Mouse (Mus musculus) spleen, adult 2 months (tissue): ENCODE measurements around the gene Cfap61. TPM values are rescaled to one million over a fixed set of nuclear protein-coding genes. Genes with fewer than 3 reads are reported as not detected.

Experiments
- DNase-seq, 2 experiments: peaks; one replicate each; pipeline versions ENCODE4 v3.0.0 to v3.0.0-alpha.2; 2012 to 2021; ENCODE audit warnings: low spot score in 2 of 2, low read depth in 1 of 2
- H3K27ac ChIP-seq: fragments of 200-500 bp; 2 replicates; pipeline ENCODE4 v1.5.1; 2012; ENCODE audit warnings: low read length, inconsistent platforms; ENCODE audit not compliant: insufficient read depth
- H3K27me3 ChIP-seq: fragments of 200-500 bp; 2 replicates; pipeline ENCODE4 v1.6.1; 2012; ENCODE audit warnings: mild to moderate bottlenecking, moderate library complexity, low read length, inconsistent platforms; ENCODE audit not compliant: control insufficient read depth, insufficient read depth
- H3K36me3 ChIP-seq: fragments of 200-500 bp; 2 replicates; pipeline ENCODE4 v1.6.1; 2012; ENCODE audit warnings: mild to moderate bottlenecking, low read length, inconsistent platforms; ENCODE audit not compliant: control insufficient read depth, insufficient read depth
- H3K4me1 ChIP-seq: fragments of 200-500 bp; 2 replicates; pipeline ENCODE4 v1.6.1; 2011; ENCODE audit warnings: inconsistent platforms; ENCODE audit not compliant: control insufficient read depth, insufficient read depth, insufficient read length
- H3K4me3 ChIP-seq: fragments of 200-500 bp; 2 replicates; pipeline ENCODE4 v1.5.1; 2011; ENCODE audit warnings: mild to moderate bottlenecking, inconsistent platforms; ENCODE audit not compliant: insufficient read depth, insufficient read length; ENCODE audit errors: extremely low read depth
- CTCF ChIP-seq: fragments of 200-500 bp; IDR thresholded peaks from 2 replicates; pipeline ENCODE4 v1.5.1; 2011; ENCODE audit warnings: mild to moderate bottlenecking, inconsistent platforms; ENCODE audit not compliant: insufficient read depth, insufficient read length, insufficient replicate concordance; ENCODE audit errors: extremely low read depth
- POLR2A ChIP-seq: fragments of 200-500 bp; IDR thresholded peaks from 2 replicates; pipeline ENCODE4 v1.6.1; 2011; ENCODE audit warnings: low read depth, low read length, inconsistent platforms
- WGBS: fragments of 180-500 bp; shearing (Covaris S2); methylation state at CpG from one replicate; pipeline ENCODE4 v1.1.7; 2018; 5-methylcytosine and 5-hydroxymethylcytosine counted together
- polyA plus RNA-seq: library from polyadenylated mRNA; depleted of rRNA; stranded (reverse); fragments of >200 nt; gene quantifications from 2 replicates; pipeline ENCODE4 v1.2.3, GENCODE M21; 2012

Gene Cfap61
- polyA plus RNA-seq, 1 experiment, result 0.40 TPM

GRCm38 (mm10) chr2:146149206-146149974 is 214.8 kb downstream of the Cfap61 start:
- Histone ChIP-seq H3K27me3 (no peaks in the 10 kb centered on the region), H3K4me1 (no peaks in the 10 kb centered on the region), H3K4me3 (no peak overlapping the region), H3K27ac (no peak overlapping the region), H3K36me3 (no peaks in the 10 kb centered on the region)
- no peak for DNase-seq
- 89% methylated on average over 15 of the region's 15 CpGs for WGBS
- no peak for TF ChIP-seq CTCF
- no peak for TF ChIP-seq POLR2A

DNA sequence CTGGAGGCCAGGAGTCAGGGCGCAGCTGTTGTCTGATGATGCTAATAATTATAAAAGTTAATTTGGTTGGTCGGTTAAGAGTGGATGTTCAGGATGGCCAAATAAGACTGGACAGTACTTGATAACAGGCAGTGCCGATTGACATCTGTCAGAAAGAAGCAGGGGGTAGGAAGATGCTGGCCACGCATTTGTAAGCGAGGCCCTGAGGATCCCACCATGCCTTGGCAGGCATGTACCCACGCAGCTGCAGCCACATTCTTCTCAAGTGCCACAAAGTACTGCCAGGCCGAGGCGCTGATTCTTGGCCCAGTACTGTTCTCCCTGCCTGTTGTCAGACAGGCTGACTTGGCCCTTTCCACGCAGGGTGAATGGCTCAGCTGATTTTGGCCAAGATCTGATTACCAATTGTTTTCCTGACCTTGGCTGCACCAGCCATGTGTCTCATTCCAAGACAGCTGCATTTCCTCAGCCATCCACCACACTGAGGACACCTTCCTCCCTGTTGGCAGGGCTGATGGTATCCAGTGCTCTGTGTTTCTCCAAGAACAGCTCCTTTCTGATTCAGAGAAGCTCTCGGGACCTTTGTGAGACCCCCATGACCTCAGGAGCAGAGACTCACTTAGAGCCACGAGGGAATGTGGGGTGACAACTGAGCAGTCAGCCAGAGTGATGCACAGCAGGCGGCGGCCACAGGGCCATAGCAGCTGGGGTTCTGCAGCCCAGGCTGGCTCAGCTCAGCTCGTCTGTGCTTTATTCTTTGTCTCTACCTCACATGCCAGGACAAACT is 233.6 kb downstream of the Cfap61 start:
- Histone ChIP-seq H3K27ac (no peak overlapping the region), H3K4me3 (no peak overlapping the region), H3K36me3 (no peaks in the 10 kb centered on the region), H3K4me1 (no peaks in the 10 kb centered on the region), H3K27me3 (no peaks in the 10 kb centered on the region)
- 81% methylated on average over 14 of the region's 14 CpGs for WGBS
- no peak for TF ChIP-seq CTCF
- TF ChIP-seq POLR2A, result no peak
- DNase-seq, result no peak

DNA sequence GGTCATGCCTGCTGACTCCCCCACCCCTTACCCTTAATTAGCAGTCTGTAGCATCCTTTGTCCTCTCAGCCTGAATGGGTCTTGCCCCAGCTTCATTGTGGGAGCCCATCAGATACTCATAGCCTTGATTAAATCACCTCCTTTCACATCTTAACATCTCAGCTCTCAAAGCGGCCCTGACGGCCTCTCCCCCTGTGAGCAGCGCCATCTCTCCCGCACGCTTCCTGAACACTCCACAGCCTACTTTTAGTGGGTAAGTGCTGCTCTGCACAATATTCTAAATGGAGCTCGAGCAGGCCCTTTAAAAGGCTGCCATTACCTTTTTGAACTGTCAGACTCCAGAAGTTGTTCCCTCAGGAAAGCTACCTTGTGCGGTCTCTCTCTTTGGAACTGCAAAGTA is 234.9 kb downstream of the Cfap61 start:
- H3K36me3 ChIP-seq, result no peaks in the 10 kb centered on the region
- no peak for TF ChIP-seq POLR2A
- no peak for TF ChIP-seq CTCF
- no peak for DNase-seq
- H3K27me3 ChIP-seq, result no peaks in the 10 kb centered on the region
- no peak overlapping the region for H3K27ac ChIP-seq
- H3K4me1 ChIP-seq, result no peaks in the 10 kb centered on the region
- WGBS, result 87% methylated on average over 7 of the region's 7 CpGs
- H3K4me3 ChIP-seq, result no peak overlapping the region

GRCm38 (mm10) chr2:146172106-146172505 is 237.5 kb downstream of the Cfap61 start:
- TF ChIP-seq POLR2A (no peak), CTCF (no peak)
- 73% methylated on average over 4 of the region's 4 CpGs for WGBS
- DNase-seq, result no peak
- Histone ChIP-seq H3K27me3 (no peaks in the 10 kb centered on the region), H3K4me1 (no peaks in the 10 kb centered on the region), H3K4me3 (no peak overlapping the region), H3K27ac (no peak overlapping the region), H3K36me3 (no peaks in the 10 kb centered on the region)

GRCm38 (mm10) chr2:146174173-146174572 is 239.6 kb downstream of the Cfap61 start:
- no peaks in the 10 kb centered on the region for H3K27me3 ChIP-seq
- H3K27ac ChIP-seq, result no peak overlapping the region
- no peaks in the 10 kb centered on the region for H3K4me1 ChIP-seq
- no peaks in the 10 kb centered on the region for H3K36me3 ChIP-seq
- DNase-seq, result no peak
- 91% methylated on average over 7 of the region's 7 CpGs for WGBS
- TF ChIP-seq POLR2A, result no peak
- TF ChIP-seq CTCF, result no peak
- no peak overlapping the region for H3K4me3 ChIP-seq

- DNase-seq, result no peak
- H3K4me1 ChIP-seq, result no peaks in the 10 kb centered on the region
- no peak for TF ChIP-seq POLR2A
- no peak for TF ChIP-seq CTCF
- WGBS, result 73% methylated on average over 1 of the region's 1 CpGs
- no peak overlapping the region for H3K4me3 ChIP-seq
- no peak overlapping the region for H3K27ac ChIP-seq
- H3K27me3 ChIP-seq, result no peaks in the 10 kb centered on the region
- no peaks in the 10 kb centered on the region for H3K36me3 ChIP-seq
Observed at GRCm38 (mm10) chr2:146178718-146179117, 244.1 kb downstream of the Cfap61 start.

DNA sequence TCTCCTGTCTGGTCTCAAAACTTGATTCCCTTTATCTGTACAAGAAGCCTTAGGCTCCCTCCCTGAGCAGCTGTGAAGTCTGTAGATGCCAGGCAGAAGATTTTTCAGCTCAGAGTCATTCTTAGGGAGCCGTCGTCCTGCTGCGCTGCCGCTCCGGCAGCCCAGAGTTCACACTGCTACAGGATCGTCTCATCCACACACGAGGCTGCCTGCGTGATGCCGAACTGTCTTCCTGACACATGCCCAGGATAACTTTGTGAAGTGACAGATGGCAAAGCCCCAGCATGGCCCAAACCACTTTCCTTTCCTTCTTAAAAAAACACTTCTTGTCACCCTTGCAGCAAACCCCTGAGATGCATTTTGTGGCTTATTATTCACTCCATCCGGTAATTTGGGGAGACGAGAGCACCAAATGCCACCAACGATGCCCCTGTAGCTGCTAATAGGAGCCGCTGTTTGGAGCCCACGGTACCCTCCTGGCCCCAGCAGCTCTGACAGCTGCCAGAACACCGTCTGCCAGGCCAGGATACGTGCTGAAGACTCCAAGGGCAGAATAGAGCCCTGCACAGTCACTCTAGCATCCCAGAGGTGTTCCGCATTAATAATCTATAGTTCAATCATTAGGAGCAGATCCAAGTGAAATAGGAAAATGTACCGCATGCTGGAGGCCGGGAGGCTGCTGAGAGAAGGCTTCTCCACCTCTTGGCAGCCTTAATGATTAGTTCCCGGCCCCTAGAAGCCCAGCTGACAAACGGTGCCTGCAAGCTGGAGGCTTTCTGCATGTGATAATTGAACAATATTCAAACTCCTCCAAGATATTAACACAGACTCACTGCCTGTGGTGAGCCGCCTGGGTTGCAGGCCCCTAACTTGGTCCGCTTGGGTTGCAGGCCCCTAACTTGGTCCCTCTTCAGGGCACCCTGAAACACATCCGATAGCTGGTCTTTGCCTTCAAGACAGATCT is 249.5 kb downstream of the Cfap61 start:
- no peak overlapping the region for H3K27ac ChIP-seq
- TF ChIP-seq POLR2A (no peak), CTCF (no peak)
- H3K4me3 ChIP-seq, result no peak overlapping the region
- no peaks in the 10 kb centered on the region for H3K36me3 ChIP-seq
- no peaks in the 10 kb centered on the region for H3K4me1 ChIP-seq
- WGBS, result 90% methylated on average over 24 of the region's 24 CpGs
- no peaks in the 10 kb centered on the region for H3K27me3 ChIP-seq
- DNase-seq, result no peak
